Mouse (Mus musculus) cerebellum, adult 18-20 months (tissue): Measurements from ENCODE around the gene Pomgnt1.

Experiments
- DNase-seq, 2 experiments: peaks; one replicate each; pipeline ENCODE4 v3.0.0; 2021

Pomgnt1 gene

GRCm38 (mm10) chr4:116123602-116124519 is at the start of gene Pomgnt1, which contains the start of gene Rad54l:
Gene Pomgnt1 (plus strand): TSS chr4:116123840.
Gene Rad54l (minus strand): TSS chr4:116123690.
- peak; percentile 74 to 81 for DNase-seq

- DNase-seq = no peak
Observed at GRCm38 (mm10) chr4:116074145-116074675, 49.4 kb upstream of the Pomgnt1 start.

- peak; percentile 94 to 96 for DNase-seq
Observed at GRCm38 (mm10) chr4:116074861-116075620, 48.6 kb upstream of the Pomgnt1 start, which contains the start of the genes Uqcrh and Lrrc41. Gene Uqcrh (minus strand): TSS chr4:116075071. Gene Lrrc41 (plus strand): TSS chr4:116075269.

- peak; percentile 66 to 79 for DNase-seq
Observed at GRCm38 (mm10) chr4:116075631-116076368, 47.8 kb upstream of the Pomgnt1 start.

- peak; percentile 56 to 58 for DNase-seq
Observed at GRCm38 (mm10) chr4:116076369-116077231, 47.0 kb upstream of the Pomgnt1 start.

- DNase-seq = no peak
Observed at GRCm38 (mm10) chr4:116077240-116078095, 46.2 kb upstream of the Pomgnt1 start.

- peak in 1 of 2 experiments; percentile 18 for DNase-seq
Observed at GRCm38 (mm10) chr4:116088510-116089249, 35.0 kb upstream of the Pomgnt1 start.

- DNase-seq = no peak
Observed at GRCm38 (mm10) chr4:116096291-116096690, 27.3 kb upstream of the Pomgnt1 start.

GRCm38 (mm10) chr4:116097211-116097610 is 26.4 kb upstream of the Pomgnt1 start:
- no peak for DNase-seq

- DNase-seq = no peak
Observed at GRCm38 (mm10) chr4:116100959-116101358, 22.7 kb upstream of the Pomgnt1 start.

- no peak for DNase-seq
Observed at GRCm38 (mm10) chr4:116105278-116105677, 18.4 kb upstream of the Pomgnt1 start.

GRCm38 (mm10) chr4:116110695-116111094 is 12.9 kb upstream of the Pomgnt1 start:
- no peak for DNase-seq

- DNase-seq = no peak
Observed at GRCm38 (mm10) chr4:116111486-116111885, 12.2 kb upstream of the Pomgnt1 start.

GRCm38 (mm10) chr4:116122762-116123161 is 878 bp upstream of the Pomgnt1 start:
- no peak for DNase-seq

GRCm38 (mm10) chr4:116125803-116126386 is 2.3 kb downstream of the Pomgnt1 start:
- DNase-seq = no peak

- DNase-seq = no peak
Observed at GRCm38 (mm10) chr4:116127956-116128355, 4.3 kb downstream of the Pomgnt1 start.

- DNase-seq = no peak
Observed at GRCm38 (mm10) chr4:116133126-116133525, 9.5 kb downstream of the Pomgnt1 start.

GRCm38 (mm10) chr4:116134990-116135389 is 11.3 kb downstream of the Pomgnt1 start:
- no peak for DNase-seq

- DNase-seq = no peak
Observed at GRCm38 (mm10) chr4:116137421-116137996, 13.9 kb downstream of the Pomgnt1 start.
